ENCODE assay signal across 15 mouse cellular contexts in the genomic region with DNA sequence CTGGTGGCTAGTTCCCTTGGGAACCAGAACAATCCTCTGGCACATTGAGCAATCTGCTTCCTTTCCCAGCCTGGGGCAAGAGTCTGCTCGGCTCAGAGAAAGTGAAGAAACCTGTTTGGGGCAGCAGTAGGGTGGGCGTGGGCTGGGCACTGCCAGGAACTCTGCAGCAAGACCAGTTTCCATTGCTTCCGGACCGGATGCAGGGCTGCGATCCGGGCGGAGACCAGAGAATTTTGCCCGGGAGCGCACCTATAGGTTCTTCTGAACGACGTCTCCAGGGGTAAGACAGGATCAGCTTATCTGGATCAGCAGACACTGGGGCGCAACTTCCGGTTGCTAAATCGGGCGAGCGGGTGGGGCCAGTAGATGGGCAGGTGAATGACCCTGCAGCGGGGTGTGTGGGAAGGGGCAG. TPM values are rescaled to one million over a fixed set of nuclear protein-coding genes. Genes with fewer than 3 reads are reported as not detected.
A peak's percentile ranks its signal among the peaks of the same experiment; 100 is the strongest.
DNase-seq lines count a peak whose midpoint lies in the region; ATAC-seq and TF ChIP-seq lines count a peak whose summit lies in the region.
"Had no signal": no experiment of that assay in that cellular context is flagged by ENCODE, and none has a peak within 500 bp of the region (broad histone marks: within the 10 kb centered on the region; RNA-seq: fewer than 3 reads in every experiment).

No protein-coding gene starts in this region.

- no peak overlapping the region for H3K4me2 ChIP-seq in kidney, postnatal 0 days (ENCODE audit: low read length)
- peak overlapping the region; percentile 19; the same call in 1 of the 2 replicates for H3K4me2 ChIP-seq in intestine, embryonic 15.5 days (replicated peaks)
- H3K4me2 ChIP-seq in lung, postnatal 0 days (replicated peaks; ENCODE audit: low read depth, low read length): peak overlapping the region; percentile 47
- H3K4me2 ChIP-seq: embryonic facial prominence, embryonic 15.5 days; heart, embryonic 11.5 days; midbrain, embryonic 11.5 days had no signal

- peak; percentile 70 for ATAC-seq in kidney, postnatal 0 days (replicated peaks; ENCODE audit: low FRiP score, low read depth)
- peak; percentile 72; the same call in 1 of the 2 replicates for ATAC-seq in intestine, embryonic 15.5 days
- peak; percentile 77 for ATAC-seq in lung, postnatal 0 days
- ATAC-seq: hindbrain, embryonic 16.5 days; Patski had no signal

- 78% methylated on average over 17 of the region's 17 CpGs for WGBS in kidney, postnatal 0 days
- 75% methylated on average over 17 of the region's 17 CpGs for WGBS in kidney, adult 2 months
- WGBS in intestine, embryonic 15.5 days: 79% methylated on average over 17 of the region's 17 CpGs
- 53% methylated on average over 17 of the region's 17 CpGs for WGBS in lung, postnatal 0 days

- 0 out of 2 replicates have a peak, but pooled peaks cover 4% of the 10 kb centered on the region for H3K4me1 ChIP-seq in kidney, postnatal 0 days (replicated peaks; ENCODE audit: insufficient read depth, low read length)
- H3K4me1 ChIP-seq in kidney, adult 2 months (ENCODE audit: control insufficient read depth, insufficient read depth, low read length): no peaks in the 10 kb centered on the region
- H3K4me1 ChIP-seq in intestine, embryonic 15.5 days (replicated peaks): 0 out of 2 replicates have a peak, but pooled peaks cover 8% of the 10 kb centered on the region
- peaks cover 4% of the 10 kb centered on the region; the same call in 1 of the 2 replicates for H3K4me1 ChIP-seq in lung, postnatal 0 days (ENCODE audit: insufficient read depth, low read depth, low read length)

- H3K4me3 ChIP-seq in kidney, postnatal 0 days (replicated peaks; ENCODE audit: low read depth, low read length): no peak overlapping the region
- no peak overlapping the region for H3K4me3 ChIP-seq in kidney, adult 2 months (ENCODE audit: insufficient read depth, low read depth, low read length)
- no peak overlapping the region for H3K4me3 ChIP-seq in intestine, embryonic 15.5 days (replicated peaks)
- H3K4me3 ChIP-seq in lung, postnatal 0 days (ENCODE audit: low read depth, low read length): no peak overlapping the region
- H3K4me3 ChIP-seq in layer of hippocampus, adult 2 months: no peak overlapping the region
- H3K4me3 ChIP-seq: embryonic facial prominence, embryonic 15.5 days had no signal

- 0 out of 2 replicates have a peak overlapping the region, but pooled peaks have one; percentile 25 for H3K27ac ChIP-seq in kidney, postnatal 0 days
- no peak overlapping the region for H3K27ac ChIP-seq in kidney, adult 2 months (ENCODE audit: insufficient read depth, low read depth, low read length)
- H3K27ac ChIP-seq in intestine, embryonic 15.5 days: no peak overlapping the region
- H3K27ac ChIP-seq in lung, postnatal 0 days (ENCODE audit: low read length): peak overlapping the region; percentile 79
- no peak overlapping the region for H3K27ac ChIP-seq in layer of hippocampus, adult 2 months
- H3K27ac ChIP-seq: embryonic facial prominence, embryonic 15.5 days had no signal

- DNase-seq in kidney, postnatal 0 days (ENCODE audit: low spot score): no peak
- no peak for DNase-seq in kidney, adult 2 months
- DNase-seq in lung, postnatal 0 days (ENCODE audit: low spot score): peak; percentile 87
- peak; percentile 65 for DNase-seq in urinary bladder, postnatal 14 days (ENCODE audit: low spot score)
- no peak for DNase-seq in heart, postnatal 25 days (ENCODE audit: low spot score)
- DNase-seq in layer of hippocampus, adult 2 months (ENCODE audit: low spot score in 2 of 2): no peak
- DNase-seq in cerebellum, postnatal 4 days (ENCODE audit: low spot score in 2 of 2): no peak
- DNase-seq: cerebellum, adult 9-10 months; left cerebral cortex, postnatal 4 days had no signal

- no peaks in the 10 kb centered on the region for H3K9me3 ChIP-seq in kidney, postnatal 0 days (replicated peaks; ENCODE audit: low read length)
- H3K9me3 ChIP-seq in intestine, embryonic 15.5 days: no peaks in the 10 kb centered on the region
- H3K9me3 ChIP-seq in lung, postnatal 0 days (ENCODE audit: low read length): no peaks in the 10 kb centered on the region
- H3K9me3 ChIP-seq: embryonic facial prominence, embryonic 15.5 days had no signal

- no peaks in the 10 kb centered on the region for H3K27me3 ChIP-seq in kidney, postnatal 0 days (ENCODE audit: insufficient read depth, low read length)
- H3K27me3 ChIP-seq in kidney, adult 2 months (replicated peaks; ENCODE audit: control insufficient read depth, insufficient read depth, low read length): no peaks in the 10 kb centered on the region
- H3K27me3 ChIP-seq in intestine, embryonic 15.5 days (replicated peaks): no peaks in the 10 kb centered on the region
- no peaks in the 10 kb centered on the region for H3K27me3 ChIP-seq in lung, postnatal 0 days (replicated peaks; ENCODE audit: insufficient read depth, low read length)
- H3K27me3 ChIP-seq: embryonic facial prominence, embryonic 15.5 days; Patski had no signal

- TF ChIP-seq EP300 in lung, postnatal 0 days (IDR thresholded peaks at IDR 0.05): peak; percentile 25; the same call in 1 of the 2 replicates

- H3K36me3 ChIP-seq in kidney, postnatal 0 days (ENCODE audit: insufficient read depth, low read length): no peaks in the 10 kb centered on the region
- H3K36me3 ChIP-seq in kidney, adult 2 months (ENCODE audit: control insufficient read depth, insufficient read depth, low read length): no peaks in the 10 kb centered on the region
- no peaks in the 10 kb centered on the region for H3K36me3 ChIP-seq in intestine, embryonic 15.5 days
- H3K36me3 ChIP-seq in lung, postnatal 0 days (ENCODE audit: insufficient read depth, low read length): no peaks in the 10 kb centered on the region
- H3K36me3 ChIP-seq: embryonic facial prominence, embryonic 15.5 days had no signal

- no peak for TF ChIP-seq POLR2A in kidney, adult 2 months (IDR thresholded peaks at IDR 0.05; ENCODE audit: low read depth, low read length)

- no peak overlapping the region for H3K9ac ChIP-seq in kidney, postnatal 0 days (ENCODE audit: low read depth, low read length)
- no peak overlapping the region for H3K9ac ChIP-seq in intestine, embryonic 15.5 days
- H3K9ac ChIP-seq in lung, postnatal 0 days (replicated peaks; ENCODE audit: low read depth): no peak overlapping the region
- H3K9ac ChIP-seq: embryonic facial prominence, embryonic 15.5 days had no signal

- intact Hi-C loops in heart, postnatal 25 days (cut with DNase I): no loop called here

- TF ChIP-seq CTCF in kidney, postnatal 0 days (IDR thresholded peaks at IDR 0.05; ENCODE audit: low read depth): no peak
- no peak for TF ChIP-seq CTCF in kidney, adult 2 months (conservative IDR thresholded peaks at IDR 0.05; ENCODE audit: insufficient read depth, insufficient read length, low read depth, low read length)
- TF ChIP-seq CTCF in lung, postnatal 0 days (IDR thresholded peaks at IDR 0.05): no peak
- no peak for TF ChIP-seq CTCF in layer of hippocampus, adult 2 months (conservative IDR thresholded peaks at IDR 0.05)

RNA-seq across cellular contexts. Expression of gene Jun, which starts 23.6 kb away (rescaled TPM):
- polyA plus RNA-seq in kidney, postnatal 0 days (2015; fragmentation: Nextera tagmentation; extraction: Ambion mirVana): 55.1 and 60.1 TPM in 2 replicates
- polyA plus RNA-seq in kidney, adult 2 months (2012; rRNA removed): 16.9 and 18.9 TPM in 2 replicates
- 83.6 and 88.6 TPM in 2 replicates for polyA plus RNA-seq in intestine, embryonic 15.5 days (2015; fragmentation: Nextera tagmentation; extraction: Ambion mirVana)
- polyA plus RNA-seq in lung, postnatal 0 days (2015; fragmentation: Nextera tagmentation; extraction: Ambion mirVana): 145 and 158 TPM in 2 replicates
- total RNA-seq in heart, postnatal 25 days (2021): 10 to 100 TPM; 41.1 to 58.1 TPM
- 100 to 1,000 TPM in 1 of 2 experiments, 10 to 100 TPM in 1; 98.7 to 101 TPM for total RNA-seq in layer of hippocampus, adult 2 months (2021)

Comparison
In these comparisons a context has a peak if more than half of its experiments do, and no peak if none do; other contexts are left out.
1. H3K27ac ChIP-seq: peak in kidney, postnatal 0 days (single experiment) and lung, postnatal 0 days (single experiment); none in kidney, adult 2 months (single experiment), intestine, embryonic 15.5 days (single experiment) and layer of hippocampus, adult 2 months (single experiment).
2. DNase-seq: peak in lung, postnatal 0 days (single experiment) and urinary bladder, postnatal 14 days (single experiment); none in kidney, postnatal 0 days (single experiment), kidney, adult 2 months (single experiment), heart, postnatal 25 days (single experiment), layer of hippocampus, adult 2 months (0 of 2) and cerebellum, postnatal 4 days (0 of 2).
3. Peak in every context shown above with its lines, with median percentiles within 50 percentile points of each other: ATAC-seq.